Mouse (Mus musculus): ENCODE measurements around the gene Isy1. TPM values are rescaled to one million over a fixed set of nuclear protein-coding genes. Genes with fewer than 3 reads are reported as not detected.

The Isy1 gene
- polyA plus RNA-seq, 1 experiment = 21.4 TPM

DNA sequence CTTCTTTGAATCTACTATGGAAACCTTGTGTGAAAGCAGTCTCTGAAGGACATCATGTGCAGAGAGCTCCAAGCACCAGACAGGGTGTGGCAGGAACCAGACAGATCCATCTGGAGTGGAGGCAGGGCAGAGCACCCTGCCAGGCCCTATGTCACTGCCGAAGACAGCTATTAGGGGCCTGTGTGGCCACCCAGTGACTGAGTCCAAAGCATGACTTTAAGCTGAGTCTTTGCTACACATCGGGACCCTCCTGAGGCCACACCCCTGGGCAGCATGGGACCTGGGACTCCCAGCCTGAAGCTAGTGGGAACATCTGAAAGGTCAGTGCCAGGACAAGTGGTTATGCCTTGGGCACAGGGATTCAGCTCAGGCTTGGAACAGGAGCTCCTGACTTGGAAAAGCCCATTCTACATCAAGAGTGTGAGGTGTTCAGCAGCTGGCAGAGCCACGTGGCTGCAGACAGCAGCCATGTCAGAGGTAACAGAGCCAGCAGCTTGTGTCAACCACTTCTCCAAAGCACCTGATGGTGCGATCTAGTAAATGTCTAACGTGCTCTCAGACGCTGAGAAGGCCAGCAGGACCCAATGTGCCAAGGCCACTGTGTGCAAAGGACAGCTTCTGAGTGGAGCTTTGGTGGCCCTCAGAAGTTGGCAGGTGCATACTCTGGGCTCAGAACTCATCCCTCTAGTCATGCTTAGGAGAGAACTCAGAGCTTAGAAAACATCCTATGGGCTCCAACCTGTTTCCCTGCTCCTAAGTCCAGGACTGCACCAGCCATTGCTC is 51.3 kb downstream of the Isy1 start:
- DNase-seq = no peak
- TF ChIP-seq POLR2A (IDR thresholded peaks at IDR 0.05; ENCODE audit: borderline replicate concordance, extremely low read depth, low read depth, low read length) = no peak
- no peak overlapping the region for H3K4me3 ChIP-seq (replicated peaks; ENCODE audit: extremely low read depth, low read depth, low read length)
- H3K4me1 ChIP-seq (ENCODE audit: control insufficient read depth, insufficient read depth, low read length) = peaks cover 11% of the 10 kb centered on the region
- 58% methylated on average over 6 of the region's 6 CpGs for WGBS

GRCm38 (mm10) chr6:87786621-87787020 is 52.0 kb downstream of the Isy1 start:
- 72% methylated on average over 5 of the region's 5 CpGs for WGBS
- TF ChIP-seq POLR2A (IDR thresholded peaks at IDR 0.05; ENCODE audit: borderline replicate concordance, extremely low read depth, low read depth, low read length) (no peak), CTCF (IDR thresholded peaks at IDR 0.05; ENCODE audit: insufficient read depth, low read length) (no peak)
- no peak overlapping the region for H3K4me3 ChIP-seq (replicated peaks; ENCODE audit: extremely low read depth, low read depth, low read length)
- no peak for DNase-seq
- H3K4me1 ChIP-seq (ENCODE audit: control insufficient read depth, insufficient read depth, low read length) = peaks cover 11% of the 10 kb centered on the region

GRCm38 (mm10) chr6:87784033-87784432 is 54.6 kb downstream of the Isy1 start:
- 56% methylated on average over 8 of the region's 8 CpGs for WGBS
- Histone ChIP-seq H3K4me3 (replicated peaks; ENCODE audit: extremely low read depth, low read depth, low read length) (no peak overlapping the region), H3K4me1 (ENCODE audit: control insufficient read depth, insufficient read depth, low read length) (peaks cover 4% of the 10 kb centered on the region)
- DNase-seq = no peak
- TF ChIP-seq POLR2A (IDR thresholded peaks at IDR 0.05; ENCODE audit: borderline replicate concordance, extremely low read depth, low read depth, low read length) = no peak
- no peak for TF ChIP-seq CTCF (IDR thresholded peaks at IDR 0.05; ENCODE audit: insufficient read depth, low read length)

GRCm38 (mm10) chr6:87780546-87781301 is 57.9 kb downstream of the Isy1 start:
- Histone ChIP-seq H3K4me3 (replicated peaks; ENCODE audit: extremely low read depth, low read depth, low read length) (no peak overlapping the region), H3K4me1 (ENCODE audit: control insufficient read depth, insufficient read depth, low read length) (no peaks in the 10 kb centered on the region)
- no peak for TF ChIP-seq POLR2A (IDR thresholded peaks at IDR 0.05; ENCODE audit: borderline replicate concordance, extremely low read depth, low read depth, low read length)
- TF ChIP-seq CTCF (IDR thresholded peaks at IDR 0.05; ENCODE audit: insufficient read depth, low read length) = no peak
- 73% methylated on average over 10 of the region's 10 CpGs for WGBS
- no peak for DNase-seq

GRCm38 (mm10) chr6:87779174-87780165 is 59.1 kb downstream of the Isy1 start:
- TF ChIP-seq POLR2A (IDR thresholded peaks at IDR 0.05; ENCODE audit: borderline replicate concordance, extremely low read depth, low read depth, low read length) (no peak), CTCF (IDR thresholded peaks at IDR 0.05; ENCODE audit: insufficient read depth, low read length) (peak; percentile 37)
- no peaks in the 10 kb centered on the region for H3K4me1 ChIP-seq (ENCODE audit: control insufficient read depth, insufficient read depth, low read length)
- no peak for DNase-seq
- H3K4me3 ChIP-seq (replicated peaks; ENCODE audit: extremely low read depth, low read depth, low read length) = no peak overlapping the region
- 86% methylated on average over 11 of the region's 11 CpGs for WGBS

- no peak for DNase-seq
Measured at GRCm38 (mm10) chr6:87778294-87779173, 60.1 kb downstream of the Isy1 start.

GRCm38 (mm10) chr6:87777842-87778241 is 60.8 kb downstream of the Isy1 start, which contains the start of gene Gp9:
Gp9 (plus strand) TSS chr6:87778072.
- TF ChIP-seq POLR2A (IDR thresholded peaks at IDR 0.05; ENCODE audit: borderline replicate concordance, extremely low read depth, low read depth, low read length) (no peak), CTCF (IDR thresholded peaks at IDR 0.05; ENCODE audit: insufficient read depth, low read length) (no peak)
- WGBS = 34% methylated on average over 2 of the region's 2 CpGs
- Histone ChIP-seq H3K4me3 (replicated peaks; ENCODE audit: extremely low read depth, low read depth, low read length) (no peak within 1 kb of the TSS), H3K4me1 (ENCODE audit: control insufficient read depth, insufficient read depth, low read length) (no peaks in the 10 kb centered on the region)
- no peak for DNase-seq

More at GRCm38 (mm10) chr6:87778294-87779173, 60.1 kb downstream of the Isy1 start:
- Histone ChIP-seq H3K4me1 (ENCODE audit: control insufficient read depth, insufficient read depth, low read length) (no peaks in the 10 kb centered on the region), H3K4me3 (replicated peaks; ENCODE audit: extremely low read depth, low read depth, low read length) (no peak overlapping the region)
- TF ChIP-seq CTCF (IDR thresholded peaks at IDR 0.05; ENCODE audit: insufficient read depth, low read length) = no peak
- no peak for TF ChIP-seq POLR2A (IDR thresholded peaks at IDR 0.05; ENCODE audit: borderline replicate concordance, extremely low read depth, low read depth, low read length)
- WGBS = 51% methylated on average over 11 of the region's 11 CpGs

GRCm38 (mm10) chr6:87776663-87777062 is 61.9 kb downstream of the Isy1 start:
- Histone ChIP-seq H3K4me3 (replicated peaks; ENCODE audit: extremely low read depth, low read depth, low read length) (no peak overlapping the region), H3K4me1 (ENCODE audit: control insufficient read depth, insufficient read depth, low read length) (no peaks in the 10 kb centered on the region)
- WGBS = 86% methylated on average over 1 of the region's 1 CpGs
- TF ChIP-seq CTCF (IDR thresholded peaks at IDR 0.05; ENCODE audit: insufficient read depth, low read length) = no peak
- TF ChIP-seq POLR2A (IDR thresholded peaks at IDR 0.05; ENCODE audit: borderline replicate concordance, extremely low read depth, low read depth, low read length) = no peak
- no peak for DNase-seq
